Mouse (Mus musculus): ENCODE data around the gene Btbd6. TPM values are rescaled to one million over a fixed set of nuclear protein-coding genes. Genes with fewer than 3 reads are reported as not detected.

Btbd6 gene
- total RNA-seq, 2 experiments from 2014 or later: 27.1 to 29.2 TPM

DNA sequence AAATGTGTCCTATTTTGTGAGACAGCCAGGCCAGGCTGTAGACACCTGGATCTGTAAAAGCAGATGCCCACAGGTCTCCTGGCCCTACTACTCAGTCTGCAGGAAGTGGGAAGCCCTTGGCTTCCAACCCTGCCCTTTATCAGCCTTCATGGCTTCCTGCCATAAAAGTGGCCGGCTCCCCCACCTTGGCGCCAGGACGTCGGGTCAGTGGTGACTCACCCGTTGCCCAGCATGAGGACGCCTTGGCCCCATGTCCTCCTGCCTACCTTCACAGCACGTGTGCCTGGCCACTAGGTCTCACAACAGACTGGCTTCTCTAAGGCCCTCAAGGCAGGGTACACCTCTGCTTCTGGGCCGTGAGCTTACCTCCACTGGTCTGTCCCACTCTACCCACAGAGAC is 23.8 kb upstream of the Btbd6 start:
- peak; percentile 24 to 63 for DNase-seq (ENCODE audit: low spot score in 2 of 2)

DNA sequence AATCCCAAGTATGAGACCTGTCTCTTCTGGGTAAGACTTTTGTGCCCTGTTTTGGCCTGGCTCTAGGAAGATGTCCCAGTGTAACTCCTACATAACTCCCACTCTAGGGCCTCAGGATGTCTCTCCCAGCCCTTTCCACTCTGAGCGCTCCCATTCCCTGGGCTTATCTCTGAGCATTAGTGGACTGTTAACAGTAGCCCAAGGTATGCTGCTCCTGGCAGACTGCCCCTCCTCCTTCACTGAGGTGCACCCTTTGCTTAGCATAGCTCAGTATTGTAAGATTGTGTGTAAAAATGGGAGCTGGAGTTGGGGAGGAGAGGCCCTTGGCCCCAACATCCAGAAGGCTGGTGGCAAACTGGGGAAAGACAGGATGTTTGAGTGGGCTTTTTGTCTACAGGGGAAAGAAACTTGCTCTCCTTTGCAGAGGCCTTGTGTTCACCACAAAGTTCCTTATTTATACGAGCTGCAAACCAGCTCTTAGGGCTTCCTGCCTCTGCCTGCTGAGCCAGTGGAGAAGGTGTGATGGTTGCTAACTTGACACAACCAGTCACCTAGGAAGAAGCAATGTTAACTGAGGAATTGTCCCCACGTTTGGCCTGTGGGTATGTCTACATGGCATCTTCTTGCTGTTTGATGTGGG is 23.2 kb upstream of the Btbd6 start:
- DNase-seq (ENCODE audit: low spot score in 2 of 2): no peak

DNA sequence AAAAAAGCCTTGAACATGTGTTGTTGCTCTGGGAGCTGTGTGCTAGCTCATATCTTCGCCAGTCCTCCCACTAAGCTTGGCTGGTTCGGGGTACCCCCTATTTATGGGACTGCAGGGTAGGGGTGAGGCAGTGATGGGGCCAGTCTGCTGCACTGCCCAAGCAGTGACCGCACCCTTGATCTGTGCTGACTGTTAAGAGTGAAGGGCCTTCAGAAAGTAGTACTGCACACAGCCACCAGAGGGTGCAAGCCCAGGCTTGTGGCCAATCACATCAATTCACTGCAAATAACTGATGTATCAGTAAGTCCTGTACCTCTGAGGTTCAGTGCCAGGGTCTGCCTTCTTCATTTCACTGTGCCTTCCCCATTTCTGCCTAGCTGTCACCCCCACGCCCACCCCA is 20.5 kb upstream of the Btbd6 start:
- DNase-seq (ENCODE audit: low spot score in 2 of 2): peak; percentile 49 to 62

GRCm38 (mm10) chr12:112958303-112958702 is 18.0 kb upstream of the Btbd6 start:
- DNase-seq (ENCODE audit: low spot score in 2 of 2): peak in 1 of 2 experiments; percentile 32

DNA sequence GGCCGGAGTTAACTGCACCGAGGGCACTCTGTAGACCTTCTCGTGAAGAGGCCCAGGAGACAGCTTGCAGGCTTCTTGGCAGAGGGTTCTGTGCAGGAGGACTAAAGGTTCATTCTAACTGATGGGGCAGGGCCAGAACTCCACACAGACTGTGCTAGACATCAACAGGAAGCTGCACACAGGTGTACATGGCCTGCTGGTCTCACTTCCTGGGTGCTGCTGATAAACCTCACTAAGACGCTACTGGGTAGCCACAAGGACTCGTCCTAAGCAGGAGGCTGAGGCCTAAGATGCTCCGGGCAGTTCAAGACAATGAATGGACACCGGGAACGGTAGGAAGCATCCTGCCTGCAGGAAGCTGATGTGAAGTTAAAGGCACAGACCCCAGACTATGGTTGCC is 16.9 kb upstream of the Btbd6 start:
- DNase-seq (ENCODE audit: low spot score in 2 of 2): no peak

DNA sequence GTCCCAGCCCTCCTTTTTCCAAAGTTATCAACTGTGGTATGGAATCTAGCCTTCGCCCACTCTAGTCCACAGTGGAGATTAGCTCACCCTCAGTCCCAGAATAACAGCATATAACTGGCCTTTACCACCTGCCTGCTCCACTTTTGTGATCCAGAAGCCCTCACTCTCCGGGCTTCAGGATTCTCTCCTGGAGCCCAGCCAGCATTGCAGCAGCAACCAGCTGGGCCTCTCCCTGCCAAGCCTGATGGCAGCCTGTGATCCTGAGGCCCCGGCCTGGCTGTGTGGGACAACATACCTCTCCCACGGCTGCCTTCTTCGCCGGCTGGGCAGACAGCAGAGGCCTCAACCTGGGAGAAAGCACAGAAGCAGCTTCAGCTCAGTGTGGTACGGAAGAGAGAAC is 14.9 kb upstream of the Btbd6 start:
- no peak for DNase-seq (ENCODE audit: low spot score in 2 of 2)

- no peak for DNase-seq (ENCODE audit: low spot score in 2 of 2)
Measured at GRCm38 (mm10) chr12:112961872-112962271, 14.4 kb upstream of the Btbd6 start.

GRCm38 (mm10) chr12:112965783-112966182 is 10.5 kb upstream of the Btbd6 start:
- DNase-seq (ENCODE audit: low spot score in 2 of 2): no peak

DNA sequence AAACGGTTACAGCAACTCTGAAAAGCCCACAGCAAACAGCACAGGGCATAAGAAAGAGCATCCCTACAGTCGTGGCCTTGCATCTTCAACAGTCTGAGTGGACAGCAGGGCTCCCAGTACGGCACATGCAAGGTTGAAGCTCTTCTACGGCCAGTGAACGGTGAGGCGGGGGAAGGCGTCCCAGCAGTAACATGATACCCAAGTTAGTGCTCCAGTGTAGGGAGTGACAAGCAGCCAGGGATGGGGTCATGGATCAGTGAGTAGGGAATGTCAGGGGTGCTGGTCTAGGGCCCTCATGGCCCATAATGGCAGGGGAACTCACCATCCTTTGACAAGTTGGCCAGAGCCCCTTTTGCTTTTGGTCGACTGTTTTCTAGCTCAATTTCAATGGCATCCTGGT is 7.3 kb upstream of the Btbd6 start:
- no peak for DNase-seq (ENCODE audit: low spot score in 2 of 2)

DNA sequence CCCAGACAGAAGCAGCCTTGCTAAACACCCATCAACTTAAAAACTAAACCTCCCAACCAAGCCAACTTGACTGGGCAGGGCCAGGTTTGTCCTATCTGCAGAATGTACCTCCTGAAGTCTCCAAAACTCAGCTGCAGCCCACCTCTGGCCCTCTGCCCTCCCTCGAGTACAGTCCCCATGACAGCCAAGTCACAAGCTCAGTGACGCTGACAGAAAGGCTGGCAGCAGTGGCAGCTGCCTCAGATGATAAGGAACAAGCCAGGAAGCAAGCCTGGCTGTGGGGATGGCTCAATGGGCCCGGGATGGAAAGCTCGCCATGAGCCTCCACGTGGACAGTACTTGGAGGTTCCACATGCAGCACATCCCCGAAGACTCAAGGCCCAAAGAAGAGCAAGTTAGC is 6.7 kb upstream of the Btbd6 start:
- no peak for DNase-seq (ENCODE audit: low spot score in 2 of 2)

DNA sequence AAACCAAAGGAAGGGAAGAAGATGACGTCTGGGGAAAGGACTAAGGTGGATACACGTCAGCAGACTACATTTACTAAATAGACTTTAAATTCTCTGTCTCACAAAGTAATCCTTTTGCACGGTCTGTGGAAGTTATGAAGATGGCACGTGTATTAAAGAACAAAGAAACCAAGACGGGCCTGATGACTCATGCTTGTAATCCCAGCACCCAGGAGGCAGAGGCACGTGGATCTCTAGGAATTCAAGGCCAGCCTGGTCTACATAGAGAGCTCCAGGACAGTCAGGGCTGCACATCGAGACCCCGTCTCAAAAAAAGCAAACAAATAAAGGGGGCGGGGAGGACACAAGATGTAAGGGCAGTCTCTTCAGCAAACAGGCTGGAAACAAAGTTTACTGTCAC is 1.5 kb upstream of the Btbd6 start:
- no peak for DNase-seq (ENCODE audit: low spot score in 2 of 2)

GRCm38 (mm10) chr12:112977156-112977555 is 874 bp downstream of the Btbd6 start:
- no peak for DNase-seq (ENCODE audit: low spot score in 2 of 2)

GRCm38 (mm10) chr12:112982031-112982430 is 5.7 kb downstream of the Btbd6 start:
- DNase-seq (ENCODE audit: low spot score in 2 of 2): no peak

GRCm38 (mm10) chr12:112985346-112985745 is 9.1 kb downstream of the Btbd6 start:
- no peak for DNase-seq (ENCODE audit: low spot score in 2 of 2)

GRCm38 (mm10) chr12:112987877-112988276 is 11.6 kb downstream of the Btbd6 start:
- no peak for DNase-seq (ENCODE audit: low spot score in 2 of 2)

- DNase-seq (ENCODE audit: low spot score in 2 of 2): no peak
Measured at GRCm38 (mm10) chr12:112990706-112991405, 14.6 kb downstream of the Btbd6 start.

DNA sequence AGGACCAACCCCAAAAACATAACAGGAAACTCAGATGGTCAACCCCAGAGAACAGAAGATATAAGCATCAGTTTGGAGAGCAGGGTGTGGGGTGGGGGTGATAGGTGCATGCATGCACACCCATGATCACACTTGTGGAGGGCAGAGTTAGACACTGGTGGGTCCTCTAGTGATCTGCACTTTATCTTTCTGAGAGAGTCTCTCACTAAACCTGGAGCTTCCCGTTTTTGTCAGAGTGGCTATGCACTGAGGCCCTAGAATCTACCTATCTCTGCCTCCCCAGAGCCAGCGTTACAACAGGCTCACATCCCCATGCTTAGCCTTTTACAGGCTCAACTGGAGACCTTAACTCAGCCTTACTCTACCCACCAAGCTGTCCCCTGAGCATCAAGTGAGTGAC is 15.2 kb downstream of the Btbd6 start:
- no peak for DNase-seq (ENCODE audit: low spot score in 2 of 2)

DNA sequence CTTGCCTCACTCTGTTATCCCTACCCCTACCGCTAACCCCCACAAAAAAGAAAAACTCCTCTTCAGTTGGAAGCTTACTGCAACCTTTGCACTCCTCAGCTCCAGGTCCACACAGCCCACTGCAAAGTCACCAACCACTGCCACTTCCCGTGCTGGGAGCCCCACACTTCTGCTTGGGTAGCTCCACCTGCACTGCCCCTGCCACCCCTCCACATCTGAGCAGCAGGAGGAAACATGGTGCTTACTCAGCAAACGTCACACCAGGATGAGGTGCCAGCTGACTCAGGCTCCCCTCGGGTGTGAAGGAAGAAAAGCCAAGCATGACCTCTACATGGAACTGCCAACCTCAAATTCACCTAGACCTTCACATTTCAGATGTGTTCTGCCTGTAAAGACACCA is 17.9 kb downstream of the Btbd6 start:
- no peak for DNase-seq (ENCODE audit: low spot score in 2 of 2)

DNA sequence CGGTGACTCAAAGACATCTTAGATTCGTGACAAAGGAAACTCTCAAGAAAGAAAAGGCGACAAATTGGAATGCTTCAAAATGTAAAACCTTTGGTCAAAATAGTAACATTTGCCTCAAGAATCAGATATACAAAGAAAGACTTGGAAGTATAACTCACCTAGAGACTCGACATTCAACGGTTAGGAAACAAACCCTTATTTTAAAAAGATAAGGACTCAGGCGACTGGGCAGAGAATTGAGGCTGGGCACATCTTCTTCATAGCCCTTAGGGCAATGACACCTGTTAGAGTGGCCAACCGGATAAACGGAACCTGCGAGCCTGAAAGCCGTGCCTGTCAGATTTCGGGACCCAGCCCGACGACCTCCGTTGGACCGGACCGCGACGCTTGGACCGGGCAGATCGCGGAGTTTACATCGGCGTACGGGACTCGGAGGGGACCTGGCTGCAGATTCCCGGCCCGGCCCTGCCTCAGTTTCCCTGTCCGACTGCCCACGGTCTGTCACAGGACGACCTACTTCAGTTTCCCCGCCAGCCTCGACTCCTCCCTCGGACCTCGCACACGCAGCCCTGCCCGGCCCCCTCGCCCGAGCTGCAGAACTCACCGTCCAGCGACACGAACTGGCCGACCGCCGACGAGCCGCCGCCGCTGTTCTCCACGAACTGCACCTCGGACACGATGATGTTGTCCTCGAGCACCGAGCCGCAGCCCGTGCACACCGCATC is 23.4 kb downstream of the Btbd6 start:
- no peak for DNase-seq (ENCODE audit: low spot score in 2 of 2)

GRCm38 (mm10) chr12:113000294-113001132 is 24.2 kb downstream of the Btbd6 start, which contains the start of gene Brf1:
Gene Brf1 (minus strand): TSS chr12:113000704.
- peak; percentile 78 to 92 for DNase-seq (ENCODE audit: low spot score in 2 of 2)

DNA sequence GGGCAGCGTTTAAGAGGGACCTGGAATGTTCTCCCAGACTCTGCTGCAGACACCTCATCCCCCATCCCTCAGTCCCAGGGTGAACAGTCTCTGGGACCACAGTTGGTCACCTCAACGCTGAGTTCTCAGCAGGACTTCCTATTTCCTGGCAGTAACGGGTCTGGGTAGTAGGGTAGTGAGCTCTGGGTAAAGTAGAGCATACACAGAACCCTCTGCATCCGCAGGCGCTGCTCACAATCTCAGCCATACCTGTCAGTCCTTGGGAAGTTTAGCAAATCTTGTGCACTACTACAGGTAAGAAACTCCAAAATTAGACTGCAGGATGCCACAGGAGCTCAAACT is 24.8 kb downstream of the Btbd6 start:
- DNase-seq (ENCODE audit: low spot score in 2 of 2): no peak

DNA sequence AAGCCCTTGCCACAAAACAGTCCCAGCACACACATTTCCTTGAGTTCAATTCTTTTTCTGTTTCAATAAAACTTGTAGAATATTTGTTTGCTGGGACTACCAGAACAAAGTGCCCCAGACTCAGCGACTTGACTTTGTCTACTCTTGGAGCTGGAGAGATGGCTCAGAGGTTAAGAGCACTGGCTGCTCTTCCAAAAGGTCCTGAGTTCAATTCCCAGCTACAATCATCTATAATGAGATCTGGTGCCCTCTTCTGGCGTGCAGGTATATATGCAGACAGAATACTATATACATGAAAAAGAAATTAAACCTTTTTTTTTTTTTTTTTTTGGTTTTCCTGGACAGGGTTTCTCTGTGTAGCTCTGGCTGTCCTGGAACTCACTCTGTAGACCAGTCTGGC is 26.4 kb downstream of the Btbd6 start:
- no peak for DNase-seq (ENCODE audit: low spot score in 2 of 2)

Measured in adrenal gland, postnatal 4 days (tissue).